Mouse (Mus musculus): ENCODE results near the gene Rcsd1. TPM values are rescaled to one million over a fixed set of nuclear protein-coding genes. Genes with fewer than 3 reads are reported as not detected.

Rcsd1 gene
- polyA plus RNA-seq, 1 experiment from 2014 or later, result 11.2 TPM

- no peak for DNase-seq (ENCODE audit: low spot score)
- H3K4me3 ChIP-seq, result no peak overlapping the region
- H3K27ac ChIP-seq, result no peak overlapping the region
- H3K27me3 ChIP-seq (ENCODE audit: insufficient read depth, poor library complexity, severe bottlenecking), result no peaks in the 10 kb centered on the region
- peaks cover 89% of the 10 kb centered on the region for H3K36me3 ChIP-seq
- H3K4me1 ChIP-seq (replicated peaks), result no peaks in the 10 kb centered on the region
- WGBS, result 83% methylated on average over 10 of the region's 10 CpGs
- H3K9me3 ChIP-seq, result no peaks in the 10 kb centered on the region
These were observed 107.7 kb downstream of the Rcsd1 start for GRCm38 (mm10) chr1:165601775-165602280.

Other genes starting within 250 kb of the Rcsd1 start
- 6.4 and 6.6 TPM in 2 replicates for gene Dcaf6, start 249.3 kb downstream of the Rcsd1 start, polyA plus RNA-seq (2016; fragmentation: Nextera tagmentation; extraction: Ambion mirVana)
- 87.5 and 119 TPM in 2 replicates for gene Mpc2, start 249.1 kb downstream of the Rcsd1 start, polyA plus RNA-seq (2016; fragmentation: Nextera tagmentation; extraction: Ambion mirVana)
- gene Adcy10, start 224.6 kb downstream of the Rcsd1 start, polyA plus RNA-seq (2016; fragmentation: Nextera tagmentation; extraction: Ambion mirVana), result 0.07 TPM in 1 of 2 replicates, not detected in the other
- gene Mpzl1, start 75.2 kb downstream of the Rcsd1 start, polyA plus RNA-seq (2016; fragmentation: Nextera tagmentation; extraction: Ambion mirVana), result 119 and 136 TPM in 2 replicates
- 30.0 and 40.7 TPM in 2 replicates for gene Creg1, start 54.0 kb upstream of the Rcsd1 start, polyA plus RNA-seq (2016; fragmentation: Nextera tagmentation; extraction: Ambion mirVana)
- gene Cd247, start 78.9 kb upstream of the Rcsd1 start, polyA plus RNA-seq (2016; fragmentation: Nextera tagmentation; extraction: Ambion mirVana), result 1.0 and 1.2 TPM in 2 replicates